Mouse (Mus musculus) adrenal gland, adult 18-20 months (tissue): Measurements from ENCODE around the gene Adamts6. TPM values are rescaled to one million over a fixed set of nuclear protein-coding genes. Genes with fewer than 3 reads are reported as not detected.

Experiments
- total RNA-seq, 2 experiments: library from RNA; stranded (reverse); gene quantifications; 1 replicate in 1 of 2; 2 replicates in 1 of 2; pipeline ENCODE4 v1.2.3; 2021

The Adamts6 gene
- total RNA-seq, 2 experiments from 2014 or later: 1.5 to 2.0 TPM

Other genes starting within 250 kb of the Adamts6 start
- 10 to 100 TPM; 15.2 to 16.5 TPM for gene Nln, start 178.2 kb upstream of the Adamts6 start, total RNA-seq
- gene Sgtb, start 178.1 kb upstream of the Adamts6 start, total RNA-seq: 10 to 100 TPM in 1 of 2 experiments, 1 to 10 TPM in 1; 7.0 to 18.3 TPM
- gene Trappc13, start 109.4 kb upstream of the Adamts6 start, total RNA-seq: 10 to 100 TPM; 58.9 to 72.0 TPM
- 10 to 100 TPM; 15.2 to 16.3 TPM for gene Trim23, start 109.0 kb upstream of the Adamts6 start, total RNA-seq
- gene Cenpk, start 59.2 kb upstream of the Adamts6 start, total RNA-seq: 1 to 10 TPM; 1.6 to 1.8 TPM
- gene Ppwd1, start 59.0 kb upstream of the Adamts6 start, total RNA-seq: 10 to 100 TPM; 13.1 to 13.3 TPM